Mouse (Mus musculus) thymus, adult 2 months (tissue): ENCODE results near the gene Ncf1.

Experiments used
- CTCF ChIP-seq: fragments of 200-500 bp; IDR thresholded peaks from 2 replicates; pipeline ENCODE4 v1.5.1; 2012; ENCODE audit warnings: mild to moderate bottlenecking, control low read depth, low read length, moderate library complexity, borderline replicate concordance; ENCODE audit not compliant: control insufficient read depth, poor library complexity, insufficient read depth; ENCODE audit errors: extremely low read depth
- POLR2A ChIP-seq: fragments of 200-500 bp; IDR thresholded peaks from 2 replicates; pipeline ENCODE4 v1.6.1; 2012; ENCODE audit warnings: mild to moderate bottlenecking, low read length, control low read depth, moderate library complexity; ENCODE audit not compliant: control insufficient read depth, poor library complexity, insufficient read depth; ENCODE audit errors: extremely low read depth

- TF ChIP-seq CTCF, result no peak
- TF ChIP-seq POLR2A, result no peak
These were observed 8.1 kb upstream of the Ncf1 start for GRCm38 (mm10) chr5:134237508-134237907.
